Mouse (Mus musculus) kidney, adult 2 months (tissue): ENCODE results near the gene Nupr1l. TPM values are rescaled to one million over a fixed set of nuclear protein-coding genes. Genes with fewer than 3 reads are reported as not detected.

Experiments
- DNase-seq: peaks from one replicate; pipeline ENCODE4 v3.0.0; 2021
- H3K27ac ChIP-seq: fragments of 200-500 bp; 2 replicates; pipeline ENCODE4 v1.5.1; 2012; ENCODE audit warnings: low read depth, low read length, control low read depth, inconsistent platforms; ENCODE audit not compliant: insufficient read depth
- H3K27me3 ChIP-seq: fragments of 200-500 bp; replicated peaks from 2 replicates; pipeline ENCODE4 v1.6.1; 2012; ENCODE audit warnings: mild to moderate bottlenecking, moderate library complexity, low read length, inconsistent platforms; ENCODE audit not compliant: control insufficient read depth, insufficient read depth
- H3K36me3 ChIP-seq: fragments of 200-500 bp; 2 replicates; pipeline ENCODE4 v1.6.1; 2012; ENCODE audit warnings: mild to moderate bottlenecking, moderate library complexity, low read length, inconsistent platforms; ENCODE audit not compliant: control insufficient read depth, insufficient read depth
- H3K4me1 ChIP-seq: fragments of 200-500 bp; 2 replicates; pipeline ENCODE4 v1.6.1; 2011; ENCODE audit warnings: low read length; ENCODE audit not compliant: control insufficient read depth, insufficient read depth
- H3K4me3 ChIP-seq: fragments of 200-500 bp; 2 replicates; pipeline ENCODE4 v1.5.1; 2011; ENCODE audit warnings: mild to moderate bottlenecking, low read depth, low read length, control low read depth; ENCODE audit not compliant: insufficient read depth
- CTCF ChIP-seq: fragments of 200-500 bp; conservative IDR thresholded peaks from 2 replicates; pipeline ENCODE4 v1.5.1; 2011; ENCODE audit warnings: low read depth, mild to moderate bottlenecking, control low read depth, low read length, moderate library complexity, mixed read lengths; ENCODE audit not compliant: insufficient read depth, insufficient read length
- POLR2A ChIP-seq: fragments of 200-500 bp; IDR thresholded peaks from one replicate; pipeline ENCODE4 v1.6.1; 2011; ENCODE audit warnings: low read depth, low read length, control low read depth
- WGBS: fragments of 180-500 bp; shearing (Covaris S2); methylation state at CpG from one replicate; pipeline ENCODE4 v1.1.7; 2018; 5-methylcytosine and 5-hydroxymethylcytosine counted together
- polyA plus RNA-seq: library from polyadenylated mRNA; depleted of rRNA; stranded (reverse); fragments of >200 nt; gene quantifications from 2 replicates; pipeline ENCODE4 v1.2.3, GENCODE M21; 2012; rRNA removed

Nupr1l gene
- polyA plus RNA-seq: 5.7 and 7.4 TPM in 2 replicates

GRCm38 (mm10) chr5:129908242-129908965, at the start of gene Nupr1l:
Gene Nupr1l, plus strand, starts transcription at chr5:129908540.
- Histone ChIP-seq H3K27ac (peak within 1 kb of the TSS; percentile 92), H3K36me3 (no peaks in the 10 kb centered on the region), H3K27me3 (no peaks in the 10 kb centered on the region), H3K4me3 (peak within 1 kb of the TSS; percentile 90), H3K4me1 (no peaks in the 10 kb centered on the region; the same call in 1 of the 2 replicates)
- peak; percentile 95 for DNase-seq
- TF ChIP-seq CTCF (0 out of 2 replicates have a peak, but pooled peaks have one; percentile 9), POLR2A (no peak)
- WGBS: under 1% methylated on average over 63 of the region's 63 CpGs

GRCm38 (mm10) chr5:129862325-129862724, 46.0 kb upstream of the Nupr1l start:
- no peaks in the 10 kb centered on the region for H3K27me3 ChIP-seq
- no peak overlapping the region for H3K4me3 ChIP-seq
- DNase-seq: no peak
- H3K36me3 ChIP-seq: no peaks in the 10 kb centered on the region
- no peak overlapping the region for H3K27ac ChIP-seq
- TF ChIP-seq POLR2A (no peak), CTCF (no peak)
- WGBS: 96% methylated on average over 6 of the region's 6 CpGs
- H3K4me1 ChIP-seq: no peaks in the 10 kb centered on the region

GRCm38 (mm10) chr5:129864467-129864866, 43.9 kb upstream of the Nupr1l start:
- Histone ChIP-seq H3K36me3 (no peaks in the 10 kb centered on the region), H3K27ac (no peak overlapping the region), H3K4me1 (no peaks in the 10 kb centered on the region), H3K27me3 (no peaks in the 10 kb centered on the region), H3K4me3 (no peak overlapping the region)
- peak; percentile 40 for DNase-seq
- 10% methylated on average over 18 of the region's 18 CpGs for WGBS
- TF ChIP-seq POLR2A (no peak), CTCF (peak; percentile 54; the same call in 1 of the 2 replicates)

- no peak for TF ChIP-seq CTCF
- no peak for TF ChIP-seq POLR2A
- Histone ChIP-seq H3K27ac (no peak overlapping the region), H3K4me1 (no peaks in the 10 kb centered on the region), H3K36me3 (no peaks in the 10 kb centered on the region), H3K27me3 (no peaks in the 10 kb centered on the region), H3K4me3 (no peak overlapping the region)
- 80% methylated on average over 12 of the region's 12 CpGs for WGBS
- DNase-seq: no peak
Observed at GRCm38 (mm10) chr5:129865841-129866240, 42.5 kb upstream of the Nupr1l start.

GRCm38 (mm10) chr5:129869238-129869995, 38.9 kb upstream of the Nupr1l start:
- Histone ChIP-seq H3K27me3 (no peaks in the 10 kb centered on the region), H3K4me3 (no peak overlapping the region), H3K4me1 (no peaks in the 10 kb centered on the region), H3K36me3 (no peaks in the 10 kb centered on the region), H3K27ac (no peak overlapping the region)
- DNase-seq: no peak
- 86% methylated on average over 19 of the region's 19 CpGs for WGBS
- TF ChIP-seq POLR2A: no peak
- no peak for TF ChIP-seq CTCF

GRCm38 (mm10) chr5:129871238-129871637, 37.1 kb upstream of the Nupr1l start:
- WGBS: 72% methylated on average over 2 of the region's 2 CpGs
- DNase-seq: no peak
- H3K4me3 ChIP-seq: no peak overlapping the region
- H3K27ac ChIP-seq: no peak overlapping the region
- H3K27me3 ChIP-seq: no peaks in the 10 kb centered on the region
- no peaks in the 10 kb centered on the region for H3K4me1 ChIP-seq
- H3K36me3 ChIP-seq: no peaks in the 10 kb centered on the region
- TF ChIP-seq CTCF (no peak), POLR2A (no peak)

- Histone ChIP-seq H3K27ac (no peak overlapping the region), H3K4me1 (peaks cover 3% of the 10 kb centered on the region; the same call in 1 of the 2 replicates), H3K4me3 (no peak overlapping the region), H3K27me3 (no peaks in the 10 kb centered on the region), H3K36me3 (no peaks in the 10 kb centered on the region)
- no peak for DNase-seq
- WGBS: 81% methylated on average over 12 of the region's 12 CpGs
- TF ChIP-seq CTCF (no peak), POLR2A (no peak)
Observed at GRCm38 (mm10) chr5:129873942-129874341, 34.4 kb upstream of the Nupr1l start.
